Mouse (Mus musculus): ENCODE measurements at regions not wholly inside any gene's neighbourhood (a gene's known extent, or its start where the extent isn't known, plus 50 kb on each side); places are given as distances from the start of the nearest gene placed in this dataset.

DNA sequence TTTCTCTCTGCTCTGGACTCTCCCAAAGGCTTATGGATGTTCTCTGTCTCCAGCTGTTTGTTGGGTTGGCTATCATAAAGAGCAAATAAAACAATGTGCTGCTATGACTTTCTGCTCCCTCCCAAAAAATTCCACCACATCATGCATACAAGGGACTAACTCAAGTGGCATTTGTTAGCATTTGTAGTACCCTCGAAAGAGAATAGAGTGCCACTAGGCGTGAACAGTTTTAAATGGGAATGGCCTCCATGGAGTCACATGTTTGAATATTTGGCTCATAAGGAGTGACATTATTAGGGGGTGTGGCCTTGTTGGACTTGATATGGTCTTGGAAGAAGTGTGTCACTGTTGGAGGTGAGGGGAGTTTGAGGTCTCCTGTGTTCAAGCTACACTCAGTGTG is 86.5 kb upstream of the Serbp1 start:
- DNase-seq, result no peak

DNA sequence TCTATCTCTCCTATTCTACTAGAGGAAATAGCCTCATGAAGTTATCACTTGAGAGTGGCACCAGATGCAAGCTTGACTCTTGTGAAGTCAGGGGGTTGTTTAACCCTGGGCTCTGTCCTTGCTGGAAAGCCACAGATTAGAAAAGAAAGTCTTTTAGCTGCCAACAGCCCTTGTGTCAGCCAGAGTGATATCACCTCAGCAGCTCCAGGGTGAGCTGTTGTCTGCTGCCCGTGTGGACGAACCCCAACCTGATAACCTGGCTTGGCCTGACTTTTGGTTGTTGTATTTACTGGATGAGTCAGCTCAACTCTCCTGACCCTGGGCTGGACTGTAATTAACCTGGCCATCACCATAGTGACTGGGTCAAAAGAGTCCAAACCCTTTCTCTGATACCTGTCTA is 88.6 kb upstream of the Serbp1 start:
- peak in 1 of 2 experiments; percentile 12 for DNase-seq

DNA sequence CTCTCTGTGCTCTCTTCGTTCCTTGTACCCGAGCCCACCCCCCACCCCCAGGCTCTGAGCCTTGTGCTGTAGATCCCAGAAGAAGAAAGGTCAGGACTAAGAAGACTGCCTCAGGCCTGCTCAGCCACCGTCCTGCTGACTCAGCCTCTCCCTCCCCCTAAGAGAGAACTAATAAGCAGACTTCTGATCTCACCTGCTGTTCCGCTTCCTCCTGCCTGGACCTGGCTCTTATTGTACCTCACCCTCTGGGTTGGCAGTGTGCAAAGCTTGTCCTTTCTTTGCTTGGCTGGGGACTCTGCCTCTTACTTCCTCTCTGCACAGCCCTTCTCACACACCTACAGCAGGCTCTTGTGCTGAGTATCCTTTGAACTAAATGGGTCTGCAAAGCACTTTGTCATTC is 91.3 kb upstream of the Serbp1 start:
- DNase-seq, result no peak

DNA sequence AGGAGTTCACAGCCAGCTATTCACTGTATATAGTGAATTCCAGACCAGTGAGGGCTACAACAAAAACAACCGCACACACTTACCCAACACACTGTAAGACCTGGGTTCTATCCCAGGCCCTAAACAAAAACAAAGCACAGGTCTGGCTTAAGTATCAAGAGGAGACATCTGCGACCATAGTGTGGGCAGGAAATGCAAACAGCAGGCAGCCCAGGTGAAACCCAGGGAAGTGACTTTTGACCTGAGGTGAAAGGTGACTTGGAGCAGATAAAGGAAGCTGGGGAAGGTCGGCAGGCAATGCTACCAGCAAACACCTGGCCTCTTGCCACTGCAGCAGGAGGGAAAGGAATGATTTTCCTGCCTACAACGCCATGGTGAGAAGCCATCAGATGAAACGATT is 92.0 kb upstream of the Serbp1 start:
- no peak for DNase-seq

DNA sequence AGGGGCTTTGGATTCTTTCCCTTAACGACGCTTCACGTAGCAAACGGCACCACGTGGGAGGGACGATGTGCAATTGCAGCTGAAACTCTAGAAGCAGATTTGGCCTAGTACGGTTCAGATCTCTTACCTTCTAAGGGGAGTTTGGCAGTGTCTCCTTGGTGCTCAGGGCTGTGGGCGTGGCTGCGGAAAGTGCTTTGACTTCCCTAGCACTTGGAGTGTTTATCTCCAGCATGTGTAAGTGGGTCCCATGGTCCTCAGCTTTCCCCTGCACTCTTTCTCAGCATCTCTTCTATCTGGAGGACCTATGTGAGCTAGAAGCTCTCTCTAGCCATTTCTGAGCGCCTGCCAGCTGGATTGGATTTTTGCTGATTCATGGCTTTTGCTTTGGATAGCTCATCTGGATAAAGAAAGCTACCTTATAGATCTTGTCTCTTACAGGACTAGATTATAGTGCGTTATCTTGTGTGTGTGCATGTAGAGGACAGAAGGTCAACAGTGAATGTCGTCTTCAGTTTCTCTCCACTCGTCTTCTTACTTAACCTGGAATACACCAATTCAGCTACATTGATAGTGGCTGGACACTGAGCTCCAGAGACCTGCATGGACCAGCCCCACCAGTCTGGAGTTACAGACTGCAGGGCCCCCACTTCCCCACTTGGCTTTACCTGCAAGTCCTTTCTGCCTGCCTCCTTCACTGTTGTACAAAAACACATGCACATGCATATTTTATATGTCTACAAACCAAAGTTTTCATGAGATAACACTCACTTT is 92.8 kb upstream of the Serbp1 start:
- no peak for DNase-seq

DNA sequence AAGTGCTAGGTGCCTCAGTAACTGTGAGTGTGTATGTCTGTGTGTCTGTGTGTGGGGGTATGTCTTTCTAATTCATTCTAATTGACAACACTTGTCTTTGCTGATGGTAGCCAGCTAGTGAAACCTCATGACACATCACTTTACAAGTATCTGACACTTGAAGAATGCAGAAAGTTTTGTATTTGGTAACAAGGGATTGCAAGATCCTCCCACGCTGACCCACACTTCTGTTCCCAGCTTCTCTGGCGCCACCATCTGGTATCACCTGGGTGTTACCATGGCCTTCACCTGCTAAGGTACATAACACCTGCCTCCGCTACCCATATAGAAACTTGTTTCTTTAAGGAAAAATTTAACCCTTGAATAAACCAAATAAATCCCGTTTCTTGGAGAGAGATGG is 95.8 kb upstream of the Serbp1 start:
- peak; percentile 47 to 80 for DNase-seq

DNA sequence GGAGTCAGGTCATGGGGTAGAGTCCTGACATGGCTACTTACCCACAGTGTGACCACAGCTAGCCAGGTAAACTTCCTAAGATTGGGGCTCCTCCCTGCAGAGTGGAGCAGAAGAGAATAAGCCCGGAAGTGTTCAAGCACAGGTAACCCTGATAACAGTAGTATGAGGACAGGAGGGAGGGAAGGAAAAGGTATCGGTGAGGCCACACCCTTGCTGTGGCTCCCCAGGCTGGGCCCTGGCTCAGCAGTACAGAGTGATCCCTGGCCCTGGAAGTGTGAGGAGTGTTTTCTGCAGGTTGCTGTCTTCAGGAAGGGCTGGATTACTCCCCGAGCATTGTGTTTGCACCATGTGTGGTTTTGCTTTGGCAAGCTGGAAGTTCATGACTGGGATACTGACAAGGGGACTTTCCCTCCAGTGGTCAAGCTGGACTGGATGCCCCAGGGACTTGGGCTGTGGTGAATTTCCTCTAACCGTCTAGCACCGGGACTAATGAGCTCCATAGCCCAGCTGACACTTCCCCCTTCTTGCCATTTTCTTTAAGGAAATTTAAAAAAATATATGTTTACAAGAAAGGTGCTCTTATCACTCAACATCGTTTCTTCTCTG is 97.2 kb upstream of the Serbp1 start:
- peak in 1 of 2 experiments; percentile 45 for DNase-seq

DNA sequence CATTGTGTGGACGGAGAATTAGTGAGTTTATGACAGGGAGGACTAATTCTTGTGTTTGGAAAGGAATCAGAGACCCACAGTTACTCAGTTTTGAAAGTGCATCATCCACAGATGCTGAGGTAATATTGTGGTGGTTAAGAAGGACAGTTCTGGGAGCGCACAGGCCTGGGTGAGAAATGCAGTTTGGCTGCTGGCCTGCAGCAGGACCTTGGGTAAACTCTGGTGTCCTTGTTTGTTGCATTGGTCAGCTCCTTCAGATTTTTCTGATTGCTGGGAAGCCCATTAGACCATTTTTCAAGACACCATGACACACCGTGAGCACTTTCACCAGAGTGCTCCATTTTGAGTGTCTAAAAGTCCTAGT is 99.0 kb upstream of the Serbp1 start:
- no peak for DNase-seq

DNA sequence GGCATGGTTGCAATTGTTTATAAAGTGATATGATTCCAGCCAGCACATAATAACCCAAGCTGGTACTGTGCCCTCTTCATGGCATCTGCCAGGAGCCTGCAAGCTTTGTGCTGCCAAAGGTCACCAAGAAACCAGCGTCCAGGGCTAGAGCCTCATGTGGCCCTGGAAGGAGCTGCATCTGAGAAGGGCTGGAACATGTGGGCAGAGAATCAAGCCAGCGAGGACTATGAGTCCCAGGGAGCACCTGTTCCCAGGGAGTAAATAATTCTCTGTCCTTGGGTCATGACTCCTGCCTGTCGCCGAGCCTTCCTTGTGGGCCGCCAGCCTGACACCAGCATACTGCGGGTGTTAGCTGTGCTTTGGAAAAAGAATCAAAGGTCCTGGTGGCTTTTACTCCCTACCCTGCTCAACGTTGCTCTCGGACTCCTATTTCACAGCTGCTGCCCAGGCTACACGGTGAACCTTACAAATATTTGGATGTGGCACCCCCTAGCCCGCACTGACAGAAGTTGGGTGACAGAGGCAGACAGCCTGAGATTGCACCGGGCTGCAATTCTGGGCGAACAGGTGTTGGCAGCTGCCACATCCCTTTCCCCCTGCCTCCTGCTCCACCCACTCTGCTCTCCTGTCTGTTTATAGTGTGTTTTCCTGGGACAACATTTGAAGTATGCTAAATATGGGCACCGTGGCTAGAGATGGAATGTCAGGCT is 99.5 kb upstream of the Serbp1 start:
- DNase-seq, result peak; percentile 33 to 38

DNA sequence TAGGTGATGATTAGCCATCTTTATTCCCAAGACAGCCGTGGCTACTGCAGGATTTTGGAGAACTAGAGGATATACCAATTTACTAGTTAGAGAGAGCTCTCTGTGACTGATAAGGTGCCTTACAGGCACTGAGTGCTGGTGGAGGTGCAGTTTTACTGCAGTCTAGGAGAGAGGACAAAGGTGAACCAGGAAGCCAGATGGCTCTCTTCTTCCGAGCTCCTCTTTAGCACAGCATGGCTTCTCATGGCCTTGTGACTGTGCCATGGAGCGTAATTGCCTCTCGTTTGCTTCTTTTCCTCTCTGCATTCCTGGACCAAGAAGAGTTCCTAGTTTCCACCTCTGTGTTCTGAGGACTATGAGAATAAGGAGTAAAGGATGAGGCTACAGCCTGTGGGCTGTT is 100.2 kb upstream of the Gadd45a start:
- no peak for DNase-seq

DNA sequence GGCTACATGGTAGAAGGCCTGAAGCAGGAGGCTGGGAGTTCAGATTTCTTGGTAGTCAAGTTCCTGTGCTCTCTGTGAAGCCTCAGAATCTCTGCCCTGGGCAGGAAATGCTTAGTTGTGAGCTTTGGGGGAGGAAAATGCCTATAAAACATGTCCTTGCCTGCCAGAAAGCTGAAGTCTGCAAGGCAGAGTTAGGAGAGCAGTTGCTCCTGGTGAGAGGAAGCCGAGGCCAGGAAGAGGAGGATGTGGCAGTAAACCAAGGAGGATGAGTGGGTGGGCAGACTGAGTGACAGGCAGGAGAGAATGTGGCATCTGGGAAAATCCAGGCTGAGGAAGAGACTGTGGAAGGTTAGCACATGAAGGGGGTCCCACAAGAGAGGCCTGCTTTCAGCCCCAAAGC is 97.7 kb upstream of the Gadd45a start:
- no peak for DNase-seq

DNA sequence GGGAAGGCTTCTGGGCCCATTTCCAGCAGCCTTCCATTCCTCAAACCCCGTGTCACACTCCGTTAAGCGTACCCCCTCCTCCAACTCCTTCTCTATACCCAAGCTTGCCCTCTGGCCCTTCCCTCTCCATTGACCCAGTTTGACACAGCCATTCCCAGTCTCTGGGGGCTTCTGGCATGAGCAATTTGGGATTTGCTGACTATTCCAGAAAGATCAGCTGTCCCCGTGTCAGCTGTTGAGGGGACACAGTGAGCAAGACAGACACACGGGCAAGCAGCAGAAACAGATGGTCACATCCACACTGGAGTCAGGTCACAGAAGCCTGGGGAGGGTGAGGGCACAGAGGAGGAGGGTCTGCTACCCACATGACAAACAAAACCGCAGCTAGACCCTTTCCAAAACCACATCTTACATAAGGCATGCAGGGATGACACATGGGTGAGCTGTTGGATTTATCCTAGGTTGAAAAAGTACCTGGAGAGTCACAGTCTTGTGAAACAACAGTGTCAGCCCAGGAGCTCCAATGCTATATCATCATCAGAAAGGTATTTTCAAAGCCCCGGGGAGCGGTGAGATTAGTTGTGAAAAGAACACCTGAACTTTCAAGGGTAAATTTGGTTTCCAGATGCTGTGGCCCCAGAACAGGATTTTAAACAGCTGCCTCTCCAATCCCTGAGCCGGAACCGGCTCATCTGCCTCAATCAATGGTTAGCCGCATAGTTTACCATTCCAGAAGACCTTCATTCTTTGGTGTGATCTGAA is 93.5 kb upstream of the Gadd45a start:
- DNase-seq, result no peak

DNA sequence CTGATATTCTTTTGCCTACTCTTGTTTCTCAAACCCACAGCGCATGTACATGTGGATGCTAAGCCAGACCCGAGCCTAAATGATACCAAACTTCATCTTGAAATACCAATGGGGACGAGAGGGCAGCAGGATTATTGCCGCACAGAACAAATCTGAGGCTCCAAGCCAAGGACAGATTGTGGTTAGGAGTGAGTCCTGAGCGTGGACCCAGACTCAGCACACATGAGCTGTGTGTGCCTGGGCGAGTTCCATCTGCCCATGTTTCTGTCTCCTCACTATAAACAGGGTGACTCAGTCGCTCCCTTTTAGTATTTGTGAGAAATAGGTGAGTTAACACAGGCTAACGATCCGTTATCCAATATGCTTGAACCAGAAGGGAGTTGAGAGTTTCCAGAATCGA is 92.4 kb upstream of the Gadd45a start:
- DNase-seq, result no peak

DNA sequence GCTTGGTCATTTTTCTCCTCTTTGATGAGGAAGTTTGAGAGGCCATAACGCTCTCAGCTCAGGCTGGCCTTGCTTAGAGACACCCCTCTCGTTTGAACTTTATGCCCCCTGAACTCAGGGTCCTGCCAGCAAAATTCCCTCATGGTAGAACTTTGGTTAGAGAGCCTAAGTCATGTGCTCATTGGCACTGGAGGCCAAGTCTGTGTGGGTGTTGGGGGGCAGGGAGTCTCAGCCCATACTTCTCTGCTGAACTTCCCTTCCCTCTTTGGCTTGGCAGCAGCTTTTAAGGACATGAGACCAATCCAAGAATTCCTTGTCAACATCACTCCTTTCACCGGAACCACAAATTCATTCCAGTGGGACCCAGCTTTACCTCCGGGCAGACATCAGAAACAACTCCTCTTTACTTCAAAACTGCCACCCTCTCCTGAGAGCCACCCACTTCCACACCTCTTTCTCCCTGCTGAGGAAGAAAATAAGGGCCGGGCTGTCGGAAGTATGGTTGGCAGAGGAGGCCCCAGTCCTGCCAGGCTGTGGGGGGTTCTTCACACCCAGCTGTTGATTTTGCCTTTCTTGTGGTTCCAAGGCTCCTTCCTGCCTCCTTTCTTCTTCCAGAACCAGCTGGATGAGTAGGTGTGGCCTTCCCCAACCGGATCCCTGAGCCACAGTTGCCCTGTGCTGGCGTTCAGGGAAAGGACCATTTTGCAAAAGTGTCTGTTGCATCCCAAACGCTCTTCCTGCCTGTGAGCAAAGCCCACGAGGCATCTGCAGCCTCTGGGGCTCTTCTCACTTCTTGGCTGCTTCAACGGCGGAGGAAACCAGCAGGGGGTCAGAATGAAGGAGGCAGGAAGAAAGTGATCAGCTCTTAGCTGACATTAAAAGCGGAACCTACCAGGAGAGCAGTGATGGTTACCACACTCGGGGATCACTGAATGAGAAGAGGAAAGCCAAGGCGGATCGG is 91.5 kb upstream of the Gadd45a start:
- DNase-seq, result peak in 1 of 2 experiments; percentile 18

DNA sequence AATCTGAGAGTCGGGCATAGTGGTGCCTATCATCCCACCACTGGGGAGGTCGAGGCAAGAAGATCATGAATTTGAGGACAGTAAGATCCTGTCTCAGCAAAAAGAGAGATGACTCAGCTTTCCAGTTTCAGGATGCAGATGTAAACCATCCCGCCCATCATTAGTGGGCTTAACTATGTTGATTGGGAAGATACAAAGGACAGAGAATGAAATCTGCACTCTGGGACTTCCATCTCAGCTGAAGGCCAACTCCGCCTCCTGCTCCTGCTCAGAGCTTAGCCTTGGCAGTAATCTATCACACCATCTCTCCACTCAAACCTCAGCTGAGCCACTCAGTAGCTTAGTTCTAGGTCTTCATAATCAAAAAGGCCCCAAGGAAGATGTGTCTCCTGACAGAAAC is 90.5 kb upstream of the Gadd45a start:
- no peak for DNase-seq

DNA sequence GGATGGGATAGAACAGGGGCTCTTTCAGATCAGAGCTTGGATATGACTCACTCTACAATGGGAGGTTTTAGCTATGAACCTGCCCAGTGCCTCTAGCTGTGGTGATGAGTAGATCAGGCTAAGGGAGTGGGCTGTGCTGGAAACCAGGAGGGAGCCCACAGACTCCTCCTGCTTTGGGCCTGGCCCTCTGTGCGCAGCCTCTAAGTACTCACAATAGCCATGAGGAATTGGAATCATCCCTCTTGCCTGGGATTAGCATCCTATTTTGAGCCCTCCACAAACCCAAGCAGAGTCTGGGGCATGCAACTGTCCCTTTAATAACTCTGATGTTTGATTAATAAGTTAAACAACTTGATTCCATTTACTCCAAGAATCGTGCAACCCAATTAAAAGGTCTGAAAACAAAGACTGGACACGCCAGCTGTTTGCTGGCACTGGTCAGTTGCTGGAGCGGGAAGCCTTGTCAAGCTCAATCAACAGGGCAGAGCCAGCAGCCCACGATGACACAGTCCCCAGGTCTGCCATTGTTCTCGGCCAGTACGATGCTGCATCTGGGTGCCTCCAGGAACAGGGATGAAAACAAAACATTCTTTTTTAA is 88.6 kb upstream of the Gadd45a start:
- DNase-seq, result no peak

DNA sequence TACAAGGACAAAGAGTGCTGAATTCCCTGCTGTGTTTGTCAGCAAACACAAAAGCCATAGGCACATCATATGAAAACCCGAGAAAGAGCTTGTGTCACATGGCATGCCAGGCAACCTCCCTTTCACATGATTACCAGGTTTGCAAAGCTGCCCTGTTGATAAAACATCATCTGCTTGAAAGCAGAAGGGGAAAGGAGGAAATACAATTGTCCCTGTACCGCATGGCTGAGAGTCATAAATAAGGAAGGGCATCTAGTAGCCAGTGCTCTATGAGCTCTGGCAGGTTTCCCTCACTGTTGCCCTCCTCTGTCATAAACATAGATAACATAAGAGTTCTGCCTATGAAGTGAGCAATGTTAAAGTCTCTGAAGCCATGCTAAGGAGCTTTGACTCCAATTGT is 86.8 kb upstream of the Gadd45a start:
- DNase-seq, result no peak

DNA sequence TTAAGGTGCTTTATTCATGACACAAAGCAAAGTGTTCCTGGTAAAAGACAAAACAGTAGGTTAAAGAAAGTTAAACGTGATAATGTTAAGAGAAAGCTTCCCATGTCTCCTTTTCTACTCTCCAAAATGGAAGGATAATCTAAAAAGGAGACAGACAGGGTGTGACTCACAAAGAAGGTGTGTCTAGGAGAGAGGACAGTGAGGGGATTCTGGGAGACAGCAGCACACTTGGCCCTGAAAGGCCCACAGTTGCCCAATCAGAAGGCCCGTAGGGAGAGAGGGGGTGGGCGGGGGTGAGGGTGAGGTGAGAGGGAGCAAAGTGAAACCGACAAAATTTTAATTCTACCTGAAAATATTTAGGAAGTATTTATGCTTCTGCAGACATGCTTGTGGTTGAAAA is 85.8 kb upstream of the Gadd45a start:
- DNase-seq, result no peak

DNA sequence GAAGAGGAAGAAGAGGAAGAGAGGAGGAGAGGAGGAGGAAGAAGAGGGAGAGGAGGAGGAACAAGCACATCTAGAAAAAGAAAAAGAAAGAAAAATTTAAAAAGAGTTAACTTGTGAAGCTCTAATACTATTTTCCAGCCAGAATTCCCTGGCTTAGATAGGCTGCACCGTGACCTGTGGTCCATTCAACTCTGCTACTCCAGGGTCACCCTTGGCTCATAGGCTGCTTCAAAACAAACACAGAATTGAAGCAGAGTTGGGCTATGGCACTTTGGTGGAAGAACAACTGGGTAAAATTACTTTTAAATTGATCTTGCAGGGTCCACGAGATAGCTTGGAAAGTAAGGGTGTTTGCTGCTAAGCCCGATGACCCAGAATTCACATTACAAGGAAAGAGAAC is 79.0 kb upstream of the Gadd45a start:
- no peak for DNase-seq

DNA sequence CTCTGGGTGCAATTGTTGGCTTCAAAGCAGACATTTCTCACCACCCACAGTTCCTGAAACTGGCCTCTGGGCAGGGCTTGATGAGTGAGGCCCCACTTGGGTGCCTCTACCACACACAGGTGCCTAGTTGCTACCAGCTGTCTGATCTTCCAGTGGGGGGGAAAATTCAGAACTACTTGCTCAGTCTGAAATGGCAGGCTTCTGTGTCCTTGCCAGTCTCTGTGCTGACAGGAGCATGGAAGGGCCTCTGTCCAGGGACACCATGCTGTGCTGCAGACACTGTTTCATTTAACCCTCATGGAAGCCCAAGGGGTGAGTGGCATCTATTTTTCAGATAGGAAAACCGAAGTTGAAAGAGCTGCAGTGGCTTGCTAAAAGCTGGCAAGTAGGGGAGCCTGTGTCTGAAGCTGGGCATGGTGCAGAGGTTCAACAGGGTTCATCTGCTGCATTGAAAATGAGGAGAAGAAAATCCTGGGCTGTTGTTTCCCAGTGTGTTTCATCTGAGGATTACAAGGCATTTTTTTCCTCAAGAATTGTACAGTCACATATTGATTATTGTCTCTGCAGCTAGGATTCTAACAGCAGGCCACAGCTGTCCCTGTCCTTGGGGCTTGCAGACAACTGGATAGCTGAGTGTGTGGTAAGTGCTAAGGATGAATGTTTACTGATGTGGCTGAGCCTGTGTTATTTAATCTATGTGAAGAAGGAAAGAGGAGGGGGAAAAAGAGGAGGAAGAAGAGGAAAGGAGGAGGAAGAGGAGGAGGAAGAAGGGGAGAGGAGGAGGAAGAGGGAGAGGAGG is 78.4 kb upstream of the Gadd45a start:
- DNase-seq, result no peak
